Mouse (Mus musculus) spleen, adult 2 months (tissue): Measurements from ENCODE around the gene Myo10.

ENCODE experiments used
- CTCF ChIP-seq: fragments of 200-500 bp; IDR thresholded peaks from 2 replicates; pipeline ENCODE4 v1.5.1; 2011; ENCODE audit warnings: mild to moderate bottlenecking, inconsistent platforms; ENCODE audit not compliant: insufficient read depth, insufficient read length, insufficient replicate concordance; ENCODE audit errors: extremely low read depth
- POLR2A ChIP-seq: fragments of 200-500 bp; IDR thresholded peaks from 2 replicates; pipeline ENCODE4 v1.6.1; 2011; ENCODE audit warnings: low read depth, low read length, inconsistent platforms

- no peak for TF ChIP-seq CTCF
- TF ChIP-seq POLR2A: no peak
Measured at GRCm38 (mm10) chr15:25806363-25806762, 184.0 kb downstream of the Myo10 start.
